Mouse (Mus musculus): ENCODE data around the gene Qtrt1. TPM values are rescaled to one million over a fixed set of nuclear protein-coding genes. Genes with fewer than 3 reads are reported as not detected.
A peak's percentile ranks its signal among the peaks of the same experiment; 100 is the strongest.

Gene Qtrt1
- polyA plus RNA-seq, 1 experiment from 2014 or later: 61.5 TPM

- ATAC-seq (replicated peaks; ENCODE audit: low FRiP score) (no peak), DNase-seq (ENCODE audit: low spot score) (no peak)
- Histone ChIP-seq H3K27ac (ENCODE audit: low read depth, low read length) (no peak overlapping the region), H3K9me3 (ENCODE audit: control insufficient read depth, low read length) (no peaks in the 10 kb centered on the region), H3K4me3 (ENCODE audit: low read depth, low read length) (peak overlapping the region; percentile 97), H3K36me3 (ENCODE audit: control insufficient read depth, insufficient read depth, low read length) (no peaks in the 10 kb centered on the region), H3K9ac (ENCODE audit: low read length) (peak overlapping the region; percentile 86; the same call in 1 of the 2 replicates), H3K4me1 (replicated peaks; ENCODE audit: control insufficient read depth, insufficient read depth, low read length) (peaks cover 9% of the 10 kb centered on the region), H3K27me3 (ENCODE audit: control insufficient read depth, insufficient read depth, low read length) (no peaks in the 10 kb centered on the region), H3K4me2 (ENCODE audit: low read depth, low read length, severe bottlenecking) (peak overlapping the region; percentile 60)
- 35% methylated on average over 1 of the region's 1 CpGs for WGBS
Observed at GRCm38 (mm10) chr9:21426013-21426412, 14.4 kb downstream of the Qtrt1 start.

DNA sequence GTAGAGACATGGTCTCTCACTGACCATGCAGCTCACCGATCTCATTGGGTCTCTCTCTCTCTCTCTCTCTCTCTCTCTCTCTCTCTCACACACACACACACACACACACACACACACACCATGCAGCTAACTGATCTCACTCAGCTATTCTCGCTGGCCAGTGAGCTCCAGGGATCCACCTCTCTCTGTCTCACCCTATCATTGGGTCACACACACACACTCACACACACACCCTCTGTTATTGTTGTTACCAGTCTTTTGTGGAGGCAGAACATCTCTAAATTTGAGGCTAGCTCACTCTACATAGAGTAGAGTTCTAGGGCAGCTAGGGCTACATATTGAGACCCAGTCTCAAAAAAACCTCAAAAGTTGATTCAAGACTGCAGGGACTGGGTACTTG is 14.9 kb downstream of the Qtrt1 start:
- WGBS: 79% methylated on average over 2 of the region's 2 CpGs
- Histone ChIP-seq H3K27ac (ENCODE audit: low read depth, low read length) (no peak overlapping the region), H3K27me3 (ENCODE audit: control insufficient read depth, insufficient read depth, low read length) (no peaks in the 10 kb centered on the region), H3K4me3 (ENCODE audit: low read depth, low read length) (no peak overlapping the region; the same call in 1 of the 2 replicates), H3K36me3 (ENCODE audit: control insufficient read depth, insufficient read depth, low read length) (no peaks in the 10 kb centered on the region), H3K9ac (ENCODE audit: low read length) (no peak overlapping the region), H3K9me3 (ENCODE audit: control insufficient read depth, low read length) (no peaks in the 10 kb centered on the region), H3K4me2 (ENCODE audit: low read depth, low read length, severe bottlenecking) (no peak overlapping the region; the same call in 1 of the 2 replicates), H3K4me1 (replicated peaks; ENCODE audit: control insufficient read depth, insufficient read depth, low read length) (peaks cover 11% of the 10 kb centered on the region)
- DNase-seq (ENCODE audit: low spot score) (no peak), ATAC-seq (replicated peaks; ENCODE audit: low FRiP score) (no peak)

DNA sequence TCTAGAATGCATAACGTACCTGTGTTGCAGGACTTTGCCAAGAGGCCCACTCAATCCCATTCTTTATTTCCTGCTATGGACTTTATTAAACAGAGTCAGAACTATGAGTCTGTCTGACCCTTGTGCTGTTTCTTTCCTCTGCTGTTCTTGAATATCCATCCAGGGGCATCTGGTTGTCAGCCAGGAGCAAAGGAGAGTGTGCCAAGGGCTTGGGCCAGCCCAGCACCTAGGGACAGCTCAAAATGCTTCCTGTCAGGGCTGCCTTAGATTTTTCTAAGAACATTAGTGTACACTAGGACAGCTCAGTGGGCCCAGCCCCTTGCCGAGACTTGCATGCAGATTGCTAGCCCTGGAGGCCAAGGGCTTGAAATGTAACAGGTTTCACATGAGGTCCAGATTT is 16.1 kb downstream of the Qtrt1 start:
- peaks cover 11% of the 10 kb centered on the region for H3K4me1 ChIP-seq (replicated peaks; ENCODE audit: control insufficient read depth, insufficient read depth, low read length)
- no peaks in the 10 kb centered on the region for H3K36me3 ChIP-seq (ENCODE audit: control insufficient read depth, insufficient read depth, low read length)
- ATAC-seq (replicated peaks; ENCODE audit: low FRiP score) (no peak), DNase-seq (ENCODE audit: low spot score) (no peak)
- H3K27me3 ChIP-seq (ENCODE audit: control insufficient read depth, insufficient read depth, low read length): no peaks in the 10 kb centered on the region
- H3K27ac ChIP-seq (ENCODE audit: low read depth, low read length): no peak overlapping the region
- no peaks in the 10 kb centered on the region for H3K9me3 ChIP-seq (ENCODE audit: control insufficient read depth, low read length)
- no peak overlapping the region for H3K4me3 ChIP-seq (ENCODE audit: low read depth, low read length)
- no peak overlapping the region for H3K4me2 ChIP-seq (ENCODE audit: low read depth, low read length, severe bottlenecking)
- WGBS: 91% methylated on average over 2 of the region's 2 CpGs
- H3K9ac ChIP-seq (ENCODE audit: low read length): no peak overlapping the region

- Histone ChIP-seq H3K4me1 (replicated peaks; ENCODE audit: control insufficient read depth, insufficient read depth, low read length) (peaks cover 11% of the 10 kb centered on the region), H3K36me3 (ENCODE audit: control insufficient read depth, insufficient read depth, low read length) (no peaks in the 10 kb centered on the region), H3K9me3 (ENCODE audit: control insufficient read depth, low read length) (no peaks in the 10 kb centered on the region), H3K27ac (ENCODE audit: low read depth, low read length) (no peak overlapping the region), H3K4me3 (ENCODE audit: low read depth, low read length) (no peak overlapping the region), H3K9ac (ENCODE audit: low read length) (no peak overlapping the region), H3K4me2 (ENCODE audit: low read depth, low read length, severe bottlenecking) (no peak overlapping the region), H3K27me3 (ENCODE audit: control insufficient read depth, insufficient read depth, low read length) (no peaks in the 10 kb centered on the region)
- WGBS: 87% methylated on average over 6 of the region's 6 CpGs
- no peak for DNase-seq (ENCODE audit: low spot score)
- no peak for ATAC-seq (replicated peaks; ENCODE audit: low FRiP score)
Observed at GRCm38 (mm10) chr9:21428178-21428577, 16.5 kb downstream of the Qtrt1 start.

- Histone ChIP-seq H3K36me3 (ENCODE audit: control insufficient read depth, insufficient read depth, low read length) (no peaks in the 10 kb centered on the region), H3K27ac (ENCODE audit: low read depth, low read length) (no peak overlapping the region), H3K4me2 (ENCODE audit: low read depth, low read length, severe bottlenecking) (no peak overlapping the region), H3K9ac (ENCODE audit: low read length) (no peak overlapping the region), H3K9me3 (ENCODE audit: control insufficient read depth, low read length) (no peaks in the 10 kb centered on the region), H3K4me3 (ENCODE audit: low read depth, low read length) (no peak overlapping the region), H3K4me1 (replicated peaks; ENCODE audit: control insufficient read depth, insufficient read depth, low read length) (peaks cover 7% of the 10 kb centered on the region), H3K27me3 (ENCODE audit: control insufficient read depth, insufficient read depth, low read length) (no peaks in the 10 kb centered on the region)
- WGBS: 76% methylated on average over 7 of the region's 7 CpGs
- DNase-seq (ENCODE audit: low spot score): no peak
- ATAC-seq (replicated peaks; ENCODE audit: low FRiP score): peak; percentile 30; the same call in 1 of the 2 replicates
Observed at GRCm38 (mm10) chr9:21430724-21431123, 19.1 kb downstream of the Qtrt1 start.

DNA sequence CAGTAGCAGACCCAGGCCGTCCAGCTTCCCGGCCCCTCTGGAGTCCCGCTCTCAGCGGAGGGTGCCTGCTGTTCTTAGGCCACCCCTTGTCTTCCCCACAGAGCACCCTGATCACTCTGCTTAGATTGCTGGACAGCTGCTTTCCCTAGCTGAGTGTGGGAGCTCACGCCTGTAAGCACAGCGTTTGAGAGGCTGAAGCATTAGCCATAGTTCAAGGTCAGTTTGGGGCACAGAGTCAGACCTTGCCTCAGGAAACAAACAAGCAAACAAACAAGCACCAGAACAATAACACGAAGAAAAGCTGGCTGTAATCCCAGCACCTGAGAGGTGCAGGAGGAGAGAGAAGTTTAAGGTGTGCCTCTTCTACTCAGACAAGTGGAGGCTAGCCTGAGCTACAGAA is 20.4 kb downstream of the Qtrt1 start:
- Histone ChIP-seq H3K9ac (ENCODE audit: low read length) (no peak overlapping the region), H3K4me1 (replicated peaks; ENCODE audit: control insufficient read depth, insufficient read depth, low read length) (peaks cover 5% of the 10 kb centered on the region; the same call in 1 of the 2 replicates), H3K4me2 (ENCODE audit: low read depth, low read length, severe bottlenecking) (no peak overlapping the region), H3K27ac (ENCODE audit: low read depth, low read length) (no peak overlapping the region), H3K27me3 (ENCODE audit: control insufficient read depth, insufficient read depth, low read length) (no peaks in the 10 kb centered on the region), H3K36me3 (ENCODE audit: control insufficient read depth, insufficient read depth, low read length) (no peaks in the 10 kb centered on the region), H3K9me3 (ENCODE audit: control insufficient read depth, low read length) (no peaks in the 10 kb centered on the region), H3K4me3 (ENCODE audit: low read depth, low read length) (no peak overlapping the region)
- DNase-seq (ENCODE audit: low spot score) (no peak), ATAC-seq (replicated peaks; ENCODE audit: low FRiP score) (no peak)
- 83% methylated on average over 7 of the region's 7 CpGs for WGBS

DNA sequence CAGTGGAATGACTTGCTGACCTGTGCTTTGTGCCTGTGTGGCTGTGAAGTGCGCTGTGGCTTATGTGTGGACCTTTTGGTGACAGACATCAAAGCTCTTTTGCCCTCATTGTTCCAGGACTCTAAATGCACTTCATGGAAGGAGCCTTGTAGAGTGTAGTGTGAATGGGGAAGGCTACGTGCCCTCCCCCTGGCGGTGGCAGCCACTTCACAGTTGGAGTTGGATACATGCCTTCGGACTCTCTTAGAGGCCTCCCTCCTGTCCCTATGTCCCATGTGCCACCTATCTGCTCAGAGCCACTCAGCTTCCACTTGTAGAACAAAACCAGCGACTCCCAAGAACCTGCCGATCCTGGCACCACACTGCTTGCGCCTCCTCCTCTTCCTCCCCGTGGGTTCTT is 22.1 kb downstream of the Qtrt1 start:
- peaks cover 5% of the 10 kb centered on the region; the same call in 1 of the 2 replicates for H3K4me1 ChIP-seq (replicated peaks; ENCODE audit: control insufficient read depth, insufficient read depth, low read length)
- no peaks in the 10 kb centered on the region for H3K27me3 ChIP-seq (ENCODE audit: control insufficient read depth, insufficient read depth, low read length)
- ATAC-seq (replicated peaks; ENCODE audit: low FRiP score) (no peak), DNase-seq (ENCODE audit: low spot score) (no peak)
- H3K9ac ChIP-seq (ENCODE audit: low read length): no peak overlapping the region
- no peak overlapping the region for H3K4me2 ChIP-seq (ENCODE audit: low read depth, low read length, severe bottlenecking)
- H3K4me3 ChIP-seq (ENCODE audit: low read depth, low read length): no peak overlapping the region
- H3K27ac ChIP-seq (ENCODE audit: low read depth, low read length): no peak overlapping the region
- H3K9me3 ChIP-seq (ENCODE audit: control insufficient read depth, low read length): no peaks in the 10 kb centered on the region
- 93% methylated on average over 8 of the region's 8 CpGs for WGBS
- no peaks in the 10 kb centered on the region for H3K36me3 ChIP-seq (ENCODE audit: control insufficient read depth, insufficient read depth, low read length)

- Histone ChIP-seq H3K27me3 (ENCODE audit: control insufficient read depth, insufficient read depth, low read length) (no peaks in the 10 kb centered on the region), H3K9me3 (ENCODE audit: control insufficient read depth, low read length) (no peaks in the 10 kb centered on the region), H3K27ac (ENCODE audit: low read depth, low read length) (no peak overlapping the region), H3K36me3 (ENCODE audit: control insufficient read depth, insufficient read depth, low read length) (no peaks in the 10 kb centered on the region), H3K9ac (ENCODE audit: low read length) (no peak overlapping the region), H3K4me1 (replicated peaks; ENCODE audit: control insufficient read depth, insufficient read depth, low read length) (peaks cover 5% of the 10 kb centered on the region; the same call in 1 of the 2 replicates), H3K4me2 (ENCODE audit: low read depth, low read length, severe bottlenecking) (no peak overlapping the region), H3K4me3 (ENCODE audit: low read depth, low read length) (no peak overlapping the region)
- 98% methylated on average over 2 of the region's 2 CpGs for WGBS
- ATAC-seq (replicated peaks; ENCODE audit: low FRiP score) (no peak), DNase-seq (ENCODE audit: low spot score) (no peak)
Observed at GRCm38 (mm10) chr9:21434410-21434809, 22.8 kb downstream of the Qtrt1 start.

- H3K27me3 ChIP-seq (ENCODE audit: control insufficient read depth, insufficient read depth, low read length): no peaks in the 10 kb centered on the region
- H3K36me3 ChIP-seq (ENCODE audit: control insufficient read depth, insufficient read depth, low read length): no peaks in the 10 kb centered on the region
- H3K9me3 ChIP-seq (ENCODE audit: control insufficient read depth, low read length): no peaks in the 10 kb centered on the region
- DNase-seq (ENCODE audit: low spot score) (no peak), ATAC-seq (replicated peaks; ENCODE audit: low FRiP score) (no peak)
- H3K9ac ChIP-seq (ENCODE audit: low read length): no peak overlapping the region
- H3K4me3 ChIP-seq (ENCODE audit: low read depth, low read length): no peak overlapping the region
- H3K4me2 ChIP-seq (ENCODE audit: low read depth, low read length, severe bottlenecking): no peak overlapping the region
- H3K4me1 ChIP-seq (replicated peaks; ENCODE audit: control insufficient read depth, insufficient read depth, low read length): 0 out of 2 replicates have a peak, but pooled peaks cover 2% of the 10 kb centered on the region
- H3K27ac ChIP-seq (ENCODE audit: low read depth, low read length): no peak overlapping the region
- WGBS: 94% methylated on average over 7 of the region's 7 CpGs
Observed at GRCm38 (mm10) chr9:21435777-21436635, 24.4 kb downstream of the Qtrt1 start.

Data from forebrain, embryonic 11.5 days (tissue).